Mouse (Mus musculus) lung, adult 2 months (tissue): Measurements from ENCODE around the gene Rgs3. TPM values are rescaled to one million over a fixed set of nuclear protein-coding genes. Genes with fewer than 3 reads are reported as not detected.

Source experiments
- DNase-seq: peaks from one replicate; pipeline ENCODE4 v3.0.0; 2022
- H3K4me1 ChIP-seq: fragments of 200-500 bp; 2 replicates; pipeline ENCODE4 v1.6.1; 2011; ENCODE audit warnings: low read length; ENCODE audit not compliant: control insufficient read depth, insufficient read depth
- H3K4me3 ChIP-seq: fragments of 200-500 bp; replicated peaks from 2 replicates; pipeline ENCODE3; 2011; ENCODE audit warnings: low read depth, mild to moderate bottlenecking, control low read depth, low read length; ENCODE audit errors: extremely low read depth
- CTCF ChIP-seq: fragments of 200-500 bp; IDR thresholded peaks from 2 replicates; pipeline ENCODE4 v1.5.1; 2011; ENCODE audit warnings: mild to moderate bottlenecking, low read length, control low read depth; ENCODE audit not compliant: insufficient read depth
- POLR2A ChIP-seq: fragments of 200-500 bp; IDR thresholded peaks from 2 replicates; pipeline ENCODE4 v1.6.1; 2011; ENCODE audit warnings: low read depth, mild to moderate bottlenecking, control low read depth, low read length, borderline replicate concordance; ENCODE audit errors: extremely low read depth
- WGBS: fragments of 180-500 bp; shearing (Covaris S2); methylation state at CpG from one replicate; pipeline ENCODE4 v1.1.7; 2018; 5-methylcytosine and 5-hydroxymethylcytosine counted together
- polyA plus RNA-seq: library from polyadenylated mRNA; depleted of rRNA; stranded (reverse); fragments of >200 nt; gene quantifications from 2 replicates; pipeline ENCODE4 v1.2.3, GENCODE M21; 2012

The Rgs3 gene
- polyA plus RNA-seq, 1 experiment: 97.1 TPM

- 46% methylated on average over 10 of the region's 10 CpGs for WGBS
- DNase-seq: peak; percentile 59
- H3K4me3 ChIP-seq: no peak overlapping the region
- TF ChIP-seq CTCF: peak; percentile 34; the same call in 1 of the 2 replicates
- no peak for TF ChIP-seq POLR2A
- H3K4me1 ChIP-seq: peaks cover 33% of the 10 kb centered on the region
These were observed 134.2 kb downstream of the Rgs3 start for GRCm38 (mm10) chr4:62693839-62694238.

DNA sequence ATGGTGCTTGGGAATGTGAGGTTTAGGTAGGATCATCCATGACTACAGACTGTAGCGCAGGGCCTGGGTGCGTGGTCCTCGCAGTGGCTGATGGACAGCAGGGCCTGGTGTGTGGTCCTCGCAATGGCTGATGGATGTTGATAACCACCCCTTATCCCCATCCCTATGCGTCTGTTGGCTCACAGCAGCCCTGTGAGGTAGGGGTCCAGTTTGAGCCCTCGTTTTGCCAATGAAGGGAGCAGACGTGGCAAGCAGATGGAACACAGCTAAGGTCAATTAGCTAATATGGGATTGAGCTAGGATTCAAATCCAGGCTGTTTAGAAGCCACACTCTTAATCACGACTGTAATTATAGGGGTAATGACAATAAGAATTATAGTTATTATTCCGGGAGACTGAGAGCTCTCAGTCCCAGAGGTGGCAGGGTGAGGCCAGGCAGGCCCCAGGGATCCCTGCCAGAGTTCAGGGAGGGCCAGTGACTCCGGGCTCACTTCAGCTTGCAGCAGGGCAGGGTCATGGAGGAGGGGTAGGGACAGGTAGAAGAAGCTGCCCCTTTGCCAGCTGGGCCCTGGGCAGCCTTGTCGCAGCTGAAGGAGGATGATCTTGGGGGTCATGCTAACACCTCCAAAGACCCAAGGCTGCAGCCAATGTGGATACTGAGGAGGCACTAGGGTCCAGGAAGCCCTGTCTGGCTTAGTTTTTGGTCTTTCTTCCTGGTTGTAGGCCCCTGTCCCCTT lies 135.2 kb downstream of the Rgs3 start:
- 73% methylated on average over 11 of the region's 11 CpGs for WGBS
- no peak for TF ChIP-seq POLR2A
- TF ChIP-seq CTCF: no peak
- H3K4me3 ChIP-seq: no peak overlapping the region
- no peak for DNase-seq
- H3K4me1 ChIP-seq: peaks cover 38% of the 10 kb centered on the region

DNA sequence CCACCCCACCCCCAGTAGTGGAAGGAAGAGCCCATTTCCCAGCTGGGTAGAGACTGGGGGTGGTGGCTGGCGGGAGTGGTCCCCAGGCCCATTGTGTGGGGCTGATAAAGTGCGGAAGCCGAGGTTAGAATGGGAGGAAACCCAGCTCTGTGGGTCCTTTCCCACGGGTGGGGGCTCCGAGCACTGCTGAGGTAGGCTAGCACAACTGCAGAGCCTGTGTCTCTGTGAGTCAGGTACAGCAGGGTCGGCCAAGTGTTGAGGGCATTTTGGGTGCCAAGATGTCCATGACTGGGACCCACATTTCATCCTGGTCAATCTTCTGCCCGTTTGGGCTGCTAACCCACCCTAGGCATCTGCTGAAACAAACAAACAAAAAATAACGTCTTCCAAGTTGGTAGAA lies 135.9 kb downstream of the Rgs3 start:
- TF ChIP-seq CTCF (no peak), POLR2A (no peak)
- DNase-seq: no peak
- 38% methylated on average over 8 of the region's 8 CpGs for WGBS
- Histone ChIP-seq H3K4me3 (no peak overlapping the region), H3K4me1 (peaks cover 38% of the 10 kb centered on the region)

- Histone ChIP-seq H3K4me1 (peaks cover 38% of the 10 kb centered on the region), H3K4me3 (no peak overlapping the region)
- no peak for DNase-seq
- 49% methylated on average over 13 of the region's 13 CpGs for WGBS
- TF ChIP-seq POLR2A: no peak
- peak; percentile 11; the same call in 1 of the 2 replicates for TF ChIP-seq CTCF
These were observed 136.3 kb downstream of the Rgs3 start for GRCm38 (mm10) chr4:62695946-62696345.

- DNase-seq: no peak
- peaks cover 35% of the 10 kb centered on the region for H3K4me1 ChIP-seq
- H3K4me3 ChIP-seq: no peak overlapping the region
- 34% methylated on average over 7 of the region's 7 CpGs for WGBS
- no peak for TF ChIP-seq POLR2A
- TF ChIP-seq CTCF: no peak
These were observed 137.2 kb downstream of the Rgs3 start for GRCm38 (mm10) chr4:62696699-62697404.

DNA sequence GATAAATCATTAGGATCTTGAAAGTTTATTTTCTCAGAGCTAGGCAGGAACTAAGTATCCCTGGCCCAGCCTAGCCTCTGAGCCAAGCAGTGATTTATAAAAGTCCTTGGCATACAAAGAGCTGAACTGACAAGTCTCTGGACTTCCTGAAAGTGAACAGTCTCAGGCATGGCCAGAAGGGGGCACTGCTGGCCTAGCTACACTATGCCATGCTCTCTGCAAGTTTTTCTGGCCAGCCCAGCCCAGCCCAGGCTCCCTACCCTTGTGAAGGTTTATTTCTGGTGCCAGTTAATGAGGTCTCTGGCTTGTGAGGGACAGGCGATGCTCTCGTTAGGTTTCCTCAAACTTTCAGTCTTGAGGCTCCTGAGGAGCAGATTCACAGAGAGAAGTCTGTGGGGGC lies 137.8 kb downstream of the Rgs3 start:
- peak; percentile 78 for DNase-seq
- WGBS: 10% methylated on average over 2 of the region's 2 CpGs
- H3K4me3 ChIP-seq: no peak overlapping the region
- H3K4me1 ChIP-seq: peaks cover 32% of the 10 kb centered on the region
- TF ChIP-seq CTCF (peak; percentile 96), POLR2A (no peak)

DNA sequence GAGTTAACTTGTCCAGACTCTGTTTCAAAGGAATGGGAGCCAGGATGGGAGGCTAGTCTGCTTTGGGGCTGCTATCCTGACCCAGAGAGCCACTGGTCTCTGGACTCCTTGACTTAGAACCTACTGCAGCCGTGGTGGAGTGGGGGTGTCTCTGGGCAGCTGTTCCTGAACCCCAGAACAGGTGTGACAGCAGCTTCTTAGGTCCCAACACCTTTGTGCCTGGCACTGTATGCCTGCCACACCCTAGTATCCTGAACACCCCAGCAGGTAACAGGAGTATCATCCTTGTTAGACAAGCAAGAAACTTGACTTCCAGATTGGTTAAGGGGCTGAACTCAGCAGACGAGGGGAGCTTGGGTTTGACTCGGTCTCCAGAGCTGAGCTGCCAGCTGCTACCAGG lies 138.9 kb downstream of the Rgs3 start:
- DNase-seq: no peak
- peaks cover 26% of the 10 kb centered on the region for H3K4me1 ChIP-seq
- TF ChIP-seq POLR2A (no peak), CTCF (no peak)
- H3K4me3 ChIP-seq: no peak overlapping the region
- WGBS: 67% methylated on average over 3 of the region's 3 CpGs

- peaks cover 25% of the 10 kb centered on the region for H3K4me1 ChIP-seq
- TF ChIP-seq CTCF: no peak
- peak; percentile 95; the same call in 1 of the 2 replicates for TF ChIP-seq POLR2A
- DNase-seq: peak; percentile 77
- WGBS: 7% methylated on average over 10 of the region's 10 CpGs
- H3K4me3 ChIP-seq: peak overlapping the region; percentile 79
These were observed 139.7 kb downstream of the Rgs3 start for GRCm38 (mm10) chr4:62699191-62699812.

GRCm38 (mm10) chr4:62700426-62700825 lies 140.8 kb downstream of the Rgs3 start:
- H3K4me1 ChIP-seq: peaks cover 20% of the 10 kb centered on the region
- peak overlapping the region; percentile 79 for H3K4me3 ChIP-seq
- no peak for DNase-seq
- WGBS: 53% methylated on average over 5 of the region's 5 CpGs
- TF ChIP-seq CTCF (no peak), POLR2A (no peak)
